Mouse (Mus musculus) limb, embryonic 12.5 days (tissue): ENCODE data around the gene Olfr191. TPM values are rescaled to one million over a fixed set of nuclear protein-coding genes. Genes with fewer than 3 reads are reported as not detected.

Experiments used
- ATAC-seq: fragments of 200-750 bp; cut with Nextera tagmentation; 2 replicates; pipeline ENCODE4 v1.8.0; 2017; ENCODE audit warnings: low read depth, moderate TSS enrichment; ENCODE audit not compliant: insufficient number of reproducible peaks, insufficient read depth, low FRiP score, low TSS enrichment
- H3K27ac ChIP-seq: fragments of 300-500 bp; sonication (generic); 2 replicates; pipeline ENCODE4 v1.5.1; 2016; ENCODE audit warnings: mild to moderate bottlenecking, moderate library complexity
- H3K27me3 ChIP-seq: fragments of 300-500 bp; sonication (generic); 2 replicates; pipeline ENCODE4 v1.6.1; 2016; ENCODE audit warnings: mild to moderate bottlenecking, moderate library complexity
- H3K36me3 ChIP-seq: fragments of 300-500 bp; sonication (generic); 2 replicates; pipeline ENCODE4 v1.6.1; 2016; ENCODE audit warnings: mild to moderate bottlenecking, moderate library complexity
- H3K4me1 ChIP-seq: fragments of 300-500 bp; sonication (generic); replicated peaks from 2 replicates; pipeline ENCODE4 v1.6.1; 2016
- H3K4me2 ChIP-seq: fragments of 300-500 bp; sonication (generic); 2 replicates; pipeline ENCODE4 v1.6.1; 2016; ENCODE audit warnings: mild to moderate bottlenecking, moderate library complexity
- H3K4me3 ChIP-seq: fragments of 300-500 bp; sonication (generic); replicated peaks from 2 replicates; pipeline ENCODE4 v1.5.1; 2016; ENCODE audit warnings: mild to moderate bottlenecking
- H3K9ac ChIP-seq: fragments of 300-500 bp; sonication (generic); replicated peaks from 2 replicates; pipeline ENCODE4 v1.6.1; 2016; ENCODE audit warnings: mild to moderate bottlenecking, moderate library complexity
- H3K9me3 ChIP-seq: fragments of 300-500 bp; sonication (generic); 2 replicates; pipeline ENCODE4 v1.6.1; 2016; ENCODE audit warnings: mild to moderate bottlenecking, moderate library complexity
- WGBS: fragments of 180-500 bp; shearing (Covaris S2); methylation state at CpG from one replicate; pipeline ENCODE4 v1.1.7; 2016; 5-methylcytosine and 5-hydroxymethylcytosine counted together
- polyA plus RNA-seq: library from polyadenylated mRNA; unstranded; fragments of >200 nt; fragmentation: Nextera tagmentation; extraction: Ambion mirVana; gene quantifications from 2 replicates; pipeline ENCODE4 v1.2.1, GENCODE M21; 2016

The Olfr191 gene
- polyA plus RNA-seq, 1 experiment from 2014 or later, result not detected

DNA sequence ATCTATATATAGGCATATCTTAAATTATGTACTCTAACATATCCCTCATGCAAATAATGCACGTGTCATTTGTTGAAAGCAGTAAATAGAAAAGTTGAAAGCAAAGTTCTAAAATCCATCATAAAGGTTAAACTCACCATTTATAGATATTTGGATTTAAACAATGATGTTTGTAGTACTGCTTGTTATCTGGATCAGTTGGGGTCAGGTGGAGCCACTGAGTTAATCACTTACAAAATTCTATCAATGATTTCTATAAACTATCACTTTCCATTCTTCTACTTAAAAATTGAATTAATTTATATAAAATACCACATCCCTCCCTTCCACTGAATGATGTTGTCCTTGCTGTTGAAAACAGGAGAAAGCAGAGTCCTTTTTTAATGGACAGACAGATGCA, 40.8 kb downstream of the Olfr191 start:
- Histone ChIP-seq H3K9me3 (no peaks in the 10 kb centered on the region), H3K4me1 (no peaks in the 10 kb centered on the region), H3K4me2 (no peak overlapping the region), H3K36me3 (no peaks in the 10 kb centered on the region), H3K27me3 (no peaks in the 10 kb centered on the region), H3K9ac (no peak overlapping the region), H3K27ac (no peak overlapping the region), H3K4me3 (no peak overlapping the region)
- no peak for ATAC-seq
- WGBS, result 86% methylated on average over 1 of the region's 1 CpGs

GRCm38 (mm10) chr16:59047579-59047978, 42.0 kb downstream of the Olfr191 start:
- no peaks in the 10 kb centered on the region for H3K4me1 ChIP-seq
- no peak for ATAC-seq
- no peaks in the 10 kb centered on the region for H3K27me3 ChIP-seq
- no peak overlapping the region for H3K4me3 ChIP-seq
- H3K36me3 ChIP-seq, result no peaks in the 10 kb centered on the region
- no peak overlapping the region for H3K4me2 ChIP-seq
- H3K9ac ChIP-seq, result no peak overlapping the region
- 71% methylated on average over 4 of the region's 4 CpGs for WGBS
- no peaks in the 10 kb centered on the region for H3K9me3 ChIP-seq
- no peak overlapping the region for H3K27ac ChIP-seq

DNA sequence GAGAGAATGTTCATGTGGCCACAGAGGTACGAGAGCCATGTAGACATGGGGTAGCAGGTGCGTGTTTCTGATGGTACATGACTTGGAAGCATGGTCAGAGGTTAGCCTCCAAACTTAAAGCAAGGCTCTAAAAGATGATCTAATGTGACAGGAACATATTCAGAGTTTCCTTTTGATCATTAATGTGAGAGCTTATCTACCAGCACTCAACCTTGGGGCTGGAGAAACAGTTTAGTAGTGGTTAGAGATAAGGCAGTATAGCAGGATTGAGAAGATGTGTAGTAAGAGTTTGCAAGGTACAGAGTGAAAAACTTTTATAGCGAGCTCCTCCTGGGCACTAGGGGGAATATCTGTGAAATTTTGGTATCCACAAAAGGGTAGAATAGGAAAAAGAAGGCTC, 43.8 kb downstream of the Olfr191 start:
- Histone ChIP-seq H3K4me3 (no peak overlapping the region), H3K9me3 (no peaks in the 10 kb centered on the region), H3K36me3 (no peaks in the 10 kb centered on the region), H3K4me2 (no peak overlapping the region), H3K27me3 (no peaks in the 10 kb centered on the region), H3K9ac (no peak overlapping the region), H3K27ac (no peak overlapping the region), H3K4me1 (no peaks in the 10 kb centered on the region)
- no peak for ATAC-seq
- WGBS, result 81% methylated on average over 3 of the region's 3 CpGs

DNA sequence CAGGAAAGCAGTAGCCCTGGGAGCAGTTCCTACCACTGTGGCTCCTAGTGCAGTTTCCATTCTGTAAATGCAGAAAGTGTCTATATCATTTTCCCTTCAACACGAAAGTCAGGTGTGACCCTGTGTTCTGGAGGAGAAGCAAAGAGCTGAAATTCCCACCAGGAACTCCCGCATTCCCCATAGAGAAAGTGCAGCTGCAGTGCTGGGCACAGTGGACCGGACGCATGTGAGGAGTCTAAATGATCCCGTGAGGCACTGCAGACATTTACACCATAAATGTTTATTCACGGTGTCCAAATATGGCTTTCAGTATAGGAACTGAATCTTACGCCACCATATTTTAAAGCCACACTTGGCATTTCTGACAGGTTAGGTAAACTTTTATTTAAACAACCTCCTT, 49.9 kb downstream of the Olfr191 start, which contains the start of gene Olfr187:
Olfr187 (minus strand) TSS at position 58 of the 400 bp plus-strand sequence.
- no peaks in the 10 kb centered on the region for H3K4me1 ChIP-seq
- no peaks in the 10 kb centered on the region for H3K27me3 ChIP-seq
- no peaks in the 10 kb centered on the region for H3K36me3 ChIP-seq
- H3K9ac ChIP-seq, result no peak within 1 kb of the TSS
- H3K4me3 ChIP-seq, result no peak within 1 kb of the TSS
- H3K4me2 ChIP-seq, result no peak within 1 kb of the TSS
- no peak for ATAC-seq
- H3K27ac ChIP-seq, result no peak within 1 kb of the TSS
- H3K9me3 ChIP-seq, result no peaks in the 10 kb centered on the region
- 81% methylated on average over 7 of the region's 7 CpGs for WGBS

Other genes starting within 250 kb of the Olfr191 start
- gene Olfr177, start 215.1 kb downstream of the Olfr191 start, polyA plus RNA-seq, result not detected in 2 replicates
- not detected in 2 replicates for gene Olfr178, start 197.8 kb downstream of the Olfr191 start, polyA plus RNA-seq
- gene Olfr181, start 161.1 kb downstream of the Olfr191 start, polyA plus RNA-seq, result not detected in 2 replicates
- gene Olfr180, start 160.4 kb downstream of the Olfr191 start, polyA plus RNA-seq, result not detected in 2 replicates
- gene Olfr183, start 94.5 kb downstream of the Olfr191 start, polyA plus RNA-seq, result not detected in 2 replicates
- gene Olfr186, start 59.5 kb downstream of the Olfr191 start, polyA plus RNA-seq, result not detected in 2 replicates
- gene Olfr187, start 50.1 kb downstream of the Olfr191 start, polyA plus RNA-seq, result not detected in 2 replicates
- not detected in 2 replicates for gene Olfr190, start 11.8 kb downstream of the Olfr191 start, polyA plus RNA-seq
- not detected in 2 replicates for gene Olfr193, start 22.1 kb upstream of the Olfr191 start, polyA plus RNA-seq
- gene Olfr194, start 31.2 kb upstream of the Olfr191 start, polyA plus RNA-seq, result not detected in 2 replicates
- not detected in 2 replicates for gene Olfr195, start 57.2 kb upstream of the Olfr191 start, polyA plus RNA-seq
- gene Olfr196, start 80.6 kb upstream of the Olfr191 start, polyA plus RNA-seq, result not detected in 2 replicates
- not detected in 2 replicates for gene Olfr198, start 113.7 kb upstream of the Olfr191 start, polyA plus RNA-seq
- gene Olfr199, start 129.9 kb upstream of the Olfr191 start, polyA plus RNA-seq, result not detected in 2 replicates
- not detected in 2 replicates for gene Olfr201, start 182.8 kb upstream of the Olfr191 start, polyA plus RNA-seq
- gene Olfr202, start 197.0 kb upstream of the Olfr191 start, polyA plus RNA-seq, result not detected in 2 replicates
- gene Olfr203, start 209.1 kb upstream of the Olfr191 start, polyA plus RNA-seq, result not detected in 2 replicates
- not detected in 2 replicates for gene Olfr204, start 228.4 kb upstream of the Olfr191 start, polyA plus RNA-seq
- gene Olfr205, start 241.3 kb upstream of the Olfr191 start, polyA plus RNA-seq, result not detected in 2 replicates